In the genomic region with DNA sequence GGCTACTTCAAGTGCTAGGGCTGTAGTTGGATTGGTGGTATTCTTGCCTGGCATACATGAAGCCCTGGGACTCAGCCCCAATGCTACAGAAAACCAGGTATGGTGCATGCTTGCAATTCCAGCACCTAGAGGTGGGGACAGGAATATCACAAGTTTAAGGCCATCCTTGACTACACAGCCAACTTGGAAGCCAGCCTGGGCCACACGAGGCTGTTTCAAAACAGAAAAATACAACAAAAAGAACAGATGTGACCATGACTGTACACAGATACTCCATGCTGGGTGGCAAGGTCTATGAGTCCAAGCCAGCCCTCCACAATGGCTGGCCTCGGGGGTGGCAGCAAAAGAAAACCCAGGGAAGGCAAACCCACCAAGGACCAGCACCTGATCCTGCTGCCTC, we compare ENCODE assay signal across 12 mouse cellular contexts.
"Had no signal": no experiment of that assay in that cellular context is flagged by ENCODE, and none has a peak within 500 bp of the region (broad histone marks: within the 10 kb centered on the region; RNA-seq: fewer than 3 reads in every experiment).

No protein-coding gene starts in this region.

- H3K36me3 ChIP-seq: midbrain, embryonic 15.5 days had no signal

- H3K9ac ChIP-seq: lung, embryonic 15.5 days; midbrain, embryonic 13.5 days; midbrain, embryonic 15.5 days; neural tube, embryonic 12.5 days; stomach, embryonic 15.5 days had no signal

- H3K27me3 ChIP-seq: lung, embryonic 15.5 days; megakaryocyte, embryonic 14.5 days; midbrain, embryonic 13.5 days; midbrain, embryonic 15.5 days; neural tube, embryonic 12.5 days; stomach, embryonic 15.5 days had no signal

- H3K27ac ChIP-seq: lung, embryonic 15.5 days; macrophage; midbrain, embryonic 13.5 days; midbrain, embryonic 15.5 days; neural tube, embryonic 12.5 days had no signal

- H3K4me2 ChIP-seq: lung, embryonic 15.5 days; midbrain, embryonic 11.5 days; midbrain, embryonic 13.5 days; midbrain, embryonic 15.5 days; neural tube, embryonic 12.5 days; stomach, embryonic 15.5 days had no signal

- H3K4me1 ChIP-seq: midbrain, embryonic 13.5 days; midbrain, embryonic 15.5 days; neural tube, embryonic 12.5 days had no signal

- ATAC-seq: lung, postnatal 0 days; midbrain, embryonic 13.5 days; midbrain, embryonic 15.5 days had no signal

- H3K4me3 ChIP-seq: lung, embryonic 15.5 days; midbrain, embryonic 13.5 days; midbrain, embryonic 15.5 days; neural tube, embryonic 12.5 days; stomach, embryonic 15.5 days had no signal

- DNase-seq: lung, adult 2 months; lung, postnatal 14 days; right cerebral cortex, postnatal 14 days had no signal

- H3K9me3 ChIP-seq: lung, embryonic 15.5 days; midbrain, embryonic 13.5 days; midbrain, embryonic 15.5 days; neural tube, embryonic 12.5 days; stomach, embryonic 15.5 days had no signal
